Mouse (Mus musculus) brown adipose tissue, adult 24 weeks (tissue): ENCODE results near the gene Actn4. TPM values are rescaled to one million over a fixed set of nuclear protein-coding genes. Genes with fewer than 3 reads are reported as not detected.
A peak's percentile ranks its signal among the peaks of the same experiment; 100 is the strongest.
"Not testable (repeated sequence)": the region's sequence is repeated elsewhere in the genome, so short reads cannot be mapped to it uniquely, and the experiment has no call there.

Experiments used
- H3K27ac ChIP-seq: fragments of 200-500 bp; replicated peaks from 2 replicates; pipeline ENCODE4 v1.5.1; 2012; ENCODE audit warnings: low read depth, mild to moderate bottlenecking, low read length
- H3K4me1 ChIP-seq: fragments of 200-500 bp; 2 replicates; pipeline ENCODE4 v1.6.1; 2012; ENCODE audit warnings: low read length, mixed read lengths; ENCODE audit not compliant: control insufficient read depth, insufficient read depth, insufficient read length
- H3K4me3 ChIP-seq: fragments of 200-500 bp; 2 replicates; pipeline ENCODE4 v1.5.1; 2012; ENCODE audit warnings: low read depth, mild to moderate bottlenecking, low read length, moderate library complexity; ENCODE audit not compliant: insufficient read depth
- polyA plus RNA-seq: library from polyadenylated mRNA; stranded (reverse); fragments of >200 nt; gene quantifications from 2 replicates; pipeline ENCODE4 v1.2.4, GENCODE M21; 2012; ENCODE audit not compliant: missing spikeins, insufficient read depth, insufficient read length

Actn4 gene
- polyA plus RNA-seq, 1 experiment = 135 TPM

GRCm38 (mm10) chr7:28982274-28983013 is 20.3 kb upstream of the Actn4 start:
- H3K4me3 ChIP-seq = peak overlapping the region; percentile 70
- H3K27ac ChIP-seq = peak overlapping the region; percentile 63
- peaks cover 3% of the 10 kb centered on the region; the same call in 1 of the 2 replicates for H3K4me1 ChIP-seq

GRCm38 (mm10) chr7:28981651-28982273 is 19.6 kb upstream of the Actn4 start, which contains the start of the genes Eif3k and Map4k1:
TSS of gene Eif3k (minus strand) at chr7:28981864.
TSS of gene Map4k1 (plus strand) at chr7:28982050.
- Histone ChIP-seq H3K4me3 (peak within 1 kb of the TSS; percentile 82), H3K27ac (peak within 1 kb of the TSS; percentile 90), H3K4me1 (peaks cover 3% of the 10 kb centered on the region; the same call in 1 of the 2 replicates)

GRCm38 (mm10) chr7:28977556-28977955 is 15.4 kb upstream of the Actn4 start:
- Histone ChIP-seq H3K27ac (no peak overlapping the region), H3K4me3 (no peak overlapping the region), H3K4me1 (peaks cover 3% of the 10 kb centered on the region)

- no peak overlapping the region for H3K27ac ChIP-seq
Observed at GRCm38 (mm10) chr7:28973025-28973424, 10.9 kb upstream of the Actn4 start.

GRCm38 (mm10) chr7:28972542-28972985 is 10.4 kb upstream of the Actn4 start:
- Histone ChIP-seq H3K27ac (peak overlapping the region; percentile 4; the same call in 1 of the 2 replicates), H3K4me3 (no peak overlapping the region), H3K4me1 (peaks cover 13% of the 10 kb centered on the region)

More at GRCm38 (mm10) chr7:28973025-28973424, 10.9 kb upstream of the Actn4 start:
- H3K4me1 ChIP-seq = peaks cover 13% of the 10 kb centered on the region
- no peak overlapping the region for H3K4me3 ChIP-seq

- no peak overlapping the region for H3K4me3 ChIP-seq
- H3K27ac ChIP-seq = peak overlapping the region; percentile 40
- peaks cover 13% of the 10 kb centered on the region for H3K4me1 ChIP-seq
Observed at GRCm38 (mm10) chr7:28971770-28972269, 9.7 kb upstream of the Actn4 start.

- H3K4me3 ChIP-seq = no peak overlapping the region
- peaks cover 18% of the 10 kb centered on the region for H3K4me1 ChIP-seq
- H3K27ac ChIP-seq = peak overlapping the region; percentile 40; the same call in 1 of the 2 replicates
Observed at GRCm38 (mm10) chr7:28971029-28971428, 8.9 kb upstream of the Actn4 start.

- H3K4me3 ChIP-seq = no peak overlapping the region
- H3K27ac ChIP-seq = peak overlapping the region; percentile 73
- peaks cover 20% of the 10 kb centered on the region for H3K4me1 ChIP-seq
Observed at GRCm38 (mm10) chr7:28969672-28970394, 7.7 kb upstream of the Actn4 start.

- Histone ChIP-seq H3K27ac (peak overlapping the region; percentile 73), H3K4me3 (no peak overlapping the region), H3K4me1 (peaks cover 20% of the 10 kb centered on the region)
Observed at GRCm38 (mm10) chr7:28969271-28969670, 7.1 kb upstream of the Actn4 start.

GRCm38 (mm10) chr7:28968120-28968519 is 6.0 kb upstream of the Actn4 start:
- not testable (repeated sequence) for H3K4me3 ChIP-seq, H3K27ac ChIP-seq
- H3K4me1 ChIP-seq = peaks cover 20% of the 10 kb centered on the region

GRCm38 (mm10) chr7:28966751-28967505 is 4.8 kb upstream of the Actn4 start:
- Histone ChIP-seq H3K27ac (peak overlapping the region; percentile 96), H3K4me1 (peaks cover 16% of the 10 kb centered on the region), H3K4me3 (no peak overlapping the region)

- peaks cover 11% of the 10 kb centered on the region for H3K4me1 ChIP-seq
- no peak overlapping the region for H3K4me3 ChIP-seq
- H3K27ac ChIP-seq = peak overlapping the region; percentile 96
Observed at GRCm38 (mm10) chr7:28966181-28966580, 4.0 kb upstream of the Actn4 start.

GRCm38 (mm10) chr7:28965346-28965840 is 3.3 kb upstream of the Actn4 start:
- no peak overlapping the region for H3K4me3 ChIP-seq
- peaks cover 10% of the 10 kb centered on the region for H3K4me1 ChIP-seq
- peak overlapping the region; percentile 49 for H3K27ac ChIP-seq

GRCm38 (mm10) chr7:28963399-28963923 is 1.3 kb upstream of the Actn4 start:
- H3K27ac ChIP-seq = no peak overlapping the region
- no peak overlapping the region for H3K4me3 ChIP-seq
- H3K4me1 ChIP-seq = peaks cover 15% of the 10 kb centered on the region
